Mouse (Mus musculus) liver, postnatal 0 days (tissue): ENCODE measurements at regions not wholly inside any gene's neighbourhood (a gene's known extent, or its start where the extent isn't known, plus 50 kb on each side); places are given as distances from the start of the nearest gene placed in this dataset.

Source experiments
- CTCF ChIP-seq: sonication (generic); IDR thresholded peaks from 2 replicates; pipeline ENCODE4 v1.5.1; 2016; ENCODE audit warnings: antibody characterized with exemption, low read depth
- EP300 ChIP-seq: IDR thresholded peaks from 2 replicates; pipeline ENCODE4 v1.6.1; 2016; ENCODE audit warnings: antibody characterized with exemption, low read depth, mild to moderate bottlenecking

- TF ChIP-seq EP300 (no peak), CTCF (no peak)
Observed at GRCm38 (mm10) chr12:39639246-39639645, 398.6 kb downstream of the Arl4a start.
